Mouse (Mus musculus) thymus, adult 2 months (tissue): ENCODE measurements at regions not wholly inside any gene's neighbourhood (a gene's known extent, or its start where the extent isn't known, plus 50 kb on each side); places are given as distances from the start of the nearest gene placed in this dataset.

ENCODE experiments used
- CTCF ChIP-seq: fragments of 200-500 bp; IDR thresholded peaks from 2 replicates; pipeline ENCODE4 v1.5.1; 2012; ENCODE audit warnings: mild to moderate bottlenecking, control low read depth, low read length, moderate library complexity, borderline replicate concordance; ENCODE audit not compliant: control insufficient read depth, poor library complexity, insufficient read depth; ENCODE audit errors: extremely low read depth
- POLR2A ChIP-seq: fragments of 200-500 bp; IDR thresholded peaks from 2 replicates; pipeline ENCODE4 v1.6.1; 2012; ENCODE audit warnings: mild to moderate bottlenecking, low read length, control low read depth, moderate library complexity; ENCODE audit not compliant: control insufficient read depth, poor library complexity, insufficient read depth; ENCODE audit errors: extremely low read depth

GRCm38 (mm10) chr10:99333831-99334230, 70.8 kb downstream of the Dusp6 start:
- TF ChIP-seq CTCF (no peak), POLR2A (no peak)
